Mouse (Mus musculus): ENCODE results near the gene Mrto4.

Gene Mrto4

GRCm38 (mm10) chr4:139351931-139352711, at the start of gene Mrto4, which contains the start of the genes Emc1 and Ubr4:
Gene Mrto4, minus strand, starts transcription at chr4:139352576.
Gene Emc1, plus strand, starts transcription at chr4:139352587.
Gene Ubr4, plus strand, starts transcription at chr4:139352609.
- under 1% methylated on average over 64 of the region's 64 CpGs for WGBS

- WGBS = 93% methylated on average over 5 of the region's 5 CpGs
Measured at GRCm38 (mm10) chr4:139400487-139400886, 48.1 kb upstream of the Mrto4 start.

GRCm38 (mm10) chr4:139395431-139395830, 43.1 kb upstream of the Mrto4 start:
- 45% methylated on average over 2 of the region's 2 CpGs for whole genome bisulfite sequencing

- WGBS = 77% methylated on average over 4 of the region's 4 CpGs
Measured at GRCm38 (mm10) chr4:139389557-139389956, 37.2 kb upstream of the Mrto4 start.

GRCm38 (mm10) chr4:139386869-139387319, 34.5 kb upstream of the Mrto4 start:
- WGBS = 35% methylated on average over 6 of the region's 6 CpGs

GRCm38 (mm10) chr4:139385841-139386240, 33.5 kb upstream of the Mrto4 start:
- WGBS = 95% methylated on average over 5 of the region's 5 CpGs

GRCm38 (mm10) chr4:139382231-139382630, 29.9 kb upstream of the Mrto4 start:
- WGBS = 66% methylated on average over 7 of the region's 7 CpGs

- 24% methylated on average over 4 of the region's 4 CpGs for WGBS
Measured at GRCm38 (mm10) chr4:139381452-139381845, 29.1 kb upstream of the Mrto4 start.

GRCm38 (mm10) chr4:139380775-139381451, 28.5 kb upstream of the Mrto4 start:
- WGBS = under 1% methylated on average over 44 of the region's 44 CpGs

GRCm38 (mm10) chr4:139380207-139380748, 27.9 kb upstream of the Mrto4 start:
- WGBS = under 1% methylated on average over 54 of the region's 54 CpGs

- 10% methylated on average over 8 of the region's 8 CpGs for WGBS
Measured at GRCm38 (mm10) chr4:139379719-139380118, 27.3 kb upstream of the Mrto4 start.

GRCm38 (mm10) chr4:139373531-139373930, 21.2 kb upstream of the Mrto4 start:
- WGBS = 92% methylated on average over 10 of the region's 10 CpGs

GRCm38 (mm10) chr4:139373130-139373529, 20.8 kb upstream of the Mrto4 start:
- WGBS = 97% methylated on average over 4 of the region's 4 CpGs

GRCm38 (mm10) chr4:139368038-139368437, 15.7 kb upstream of the Mrto4 start:
- WGBS = 91% methylated on average over 5 of the region's 5 CpGs

GRCm38 (mm10) chr4:139367336-139367735, 15.0 kb upstream of the Mrto4 start:
- 92% methylated on average over 3 of the region's 3 CpGs for WGBS

- WGBS = 93% methylated on average over 11 of the region's 11 CpGs
Measured at GRCm38 (mm10) chr4:139360761-139361548, 8.6 kb upstream of the Mrto4 start.

- 91% methylated on average over 3 of the region's 3 CpGs for WGBS
Measured at GRCm38 (mm10) chr4:139357211-139357610, 4.8 kb upstream of the Mrto4 start.

GRCm38 (mm10) chr4:139352832-139353231, 456 bp upstream of the Mrto4 start:
- WGBS = under 1% methylated on average over 7 of the region's 7 CpGs

GRCm38 (mm10) chr4:139345416-139346019, 6.9 kb downstream of the Mrto4 start:
- 86% methylated on average over 23 of the region's 23 CpGs for WGBS

- WGBS = 60% methylated on average over 5 of the region's 5 CpGs
Measured at GRCm38 (mm10) chr4:139343718-139344117, 8.7 kb downstream of the Mrto4 start.

GRCm38 (mm10) chr4:139341556-139342233, 10.7 kb downstream of the Mrto4 start:
- 77% methylated on average over 7 of the region's 7 CpGs for WGBS

Measured in cerebral cortex, adult 2 months (tissue).